Mouse (Mus musculus): ENCODE data around the gene Padi4.

The Padi4 gene

GRCm38 (mm10) chr4:140701049-140701715 lies 72.9 kb downstream of the Padi4 start:
- peak; percentile 73 to 87 for DNase-seq

GRCm38 (mm10) chr4:140700269-140701018 lies 73.6 kb downstream of the Padi4 start, which contains the start of gene Rcc2:
Rcc2 (plus strand) TSS chr4:140700541.
- no peak for DNase-seq

- DNase-seq: peak; percentile 64 to 86
These were observed 74.5 kb downstream of the Padi4 start for GRCm38 (mm10) chr4:140699441-140700127.
